Mouse (Mus musculus) heart, embryonic 13.5 days (tissue): ENCODE data around the gene Tmem102. TPM values are rescaled to one million over a fixed set of nuclear protein-coding genes. Genes with fewer than 3 reads are reported as not detected.

ENCODE experiments used
- ATAC-seq: fragments of 200-750 bp; cut with Nextera tagmentation; 2 replicates; pipeline ENCODE4 v1.8.0; 2017; ENCODE audit warnings: moderate TSS enrichment; ENCODE audit not compliant: insufficient number of reproducible peaks, low FRiP score, low TSS enrichment; ENCODE audit errors: extremely low read depth
- H3K27ac ChIP-seq: fragments of 300-500 bp; sonication (generic); replicated peaks from 2 replicates; pipeline ENCODE4 v1.5.1; 2015; ENCODE audit warnings: moderate library complexity, mild to moderate bottlenecking, inconsistent platforms
- H3K27me3 ChIP-seq: fragments of 300-500 bp; sonication (generic); replicated peaks from 2 replicates; pipeline ENCODE4 v1.6.1; 2015; ENCODE audit warnings: mild to moderate bottlenecking, inconsistent platforms
- H3K36me3 ChIP-seq: fragments of 300-500 bp; sonication (generic); 2 replicates; pipeline ENCODE4 v1.6.1; 2015; ENCODE audit warnings: mild to moderate bottlenecking, inconsistent platforms
- H3K4me1 ChIP-seq: fragments of 300-500 bp; sonication (generic); 2 replicates; pipeline ENCODE4 v1.6.1; 2015; ENCODE audit warnings: inconsistent platforms
- H3K4me2 ChIP-seq: fragments of 300-500 bp; sonication (generic); 2 replicates; pipeline ENCODE4 v1.6.1; 2015; ENCODE audit warnings: inconsistent platforms, mild to moderate bottlenecking, moderate library complexity
- H3K4me3 ChIP-seq: fragments of 300-500 bp; sonication (generic); 2 replicates; pipeline ENCODE4 v1.5.1; 2015; ENCODE audit warnings: moderate library complexity, mild to moderate bottlenecking, inconsistent platforms
- H3K9ac ChIP-seq: fragments of 300-500 bp; sonication (generic); 2 replicates; pipeline ENCODE4 v1.6.1; 2015; ENCODE audit warnings: inconsistent platforms, mild to moderate bottlenecking, moderate library complexity
- H3K9me3 ChIP-seq: fragments of 300-500 bp; sonication (generic); 2 replicates; pipeline ENCODE4 v1.6.1; 2016; ENCODE audit warnings: inconsistent platforms
- WGBS: fragments of 180-500 bp; shearing (Covaris S2); methylation state at CpG from one replicate; pipeline ENCODE4 v1.1.7; 2015; ENCODE audit warnings: mixed read lengths; 5-methylcytosine and 5-hydroxymethylcytosine counted together
- polyA plus RNA-seq: library from polyadenylated mRNA; unstranded; fragments of >200 nt; fragmentation: Nextera tagmentation; extraction: Ambion mirVana; gene quantifications from 2 replicates; pipeline ENCODE4 v1.2.1, GENCODE M21; 2015

Tmem102 gene
- polyA plus RNA-seq, 1 experiment from 2014 or later = 1.8 TPM

- peaks cover 15% of the 10 kb centered on the region; the same call in 1 of the 2 replicates for H3K36me3 ChIP-seq
- no peaks in the 10 kb centered on the region for H3K9me3 ChIP-seq
- H3K9ac ChIP-seq = peak overlapping the region; percentile 97
- H3K27ac ChIP-seq = peak overlapping the region; percentile 87
- peak overlapping the region; percentile 69 for H3K4me2 ChIP-seq
- whole genome bisulfite sequencing = 46% methylated on average over 13 of the region's 13 CpGs
- no peaks in the 10 kb centered on the region for H3K27me3 ChIP-seq
- H3K4me1 ChIP-seq = peaks cover 37% of the 10 kb centered on the region
- peak overlapping the region; percentile 72 for H3K4me3 ChIP-seq
- no peak; the same call in 1 of the 2 replicates for ATAC-seq
These were observed 38.4 kb downstream of the Tmem102 start for GRCm38 (mm10) chr11:69766872-69767624.

DNA sequence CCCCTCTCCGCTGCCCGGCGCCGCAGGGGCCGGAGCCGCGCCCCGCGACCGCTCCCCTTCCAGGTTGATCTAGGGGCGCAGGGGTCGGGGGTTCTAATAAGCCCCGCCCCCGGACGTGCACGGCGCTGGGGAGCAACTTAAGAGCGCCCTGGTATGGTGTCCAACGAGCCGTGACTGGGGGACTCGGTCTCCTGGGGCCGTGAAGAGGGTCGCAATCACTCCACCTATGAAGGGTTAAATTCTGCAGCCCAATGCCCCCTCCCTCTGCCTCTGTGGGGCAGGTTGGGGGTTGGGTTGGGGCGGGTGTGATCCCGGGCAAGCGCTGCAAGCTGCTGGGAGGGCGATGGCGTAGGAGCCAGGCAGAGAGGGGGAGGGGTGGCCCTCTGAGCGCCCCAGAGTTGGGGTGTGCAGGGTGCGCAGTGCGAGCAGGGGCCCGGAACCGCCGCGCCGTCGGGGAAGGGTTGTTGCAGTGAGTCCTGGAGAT is 39.3 kb downstream of the Tmem102 start:
- Histone ChIP-seq H3K4me1 (peaks cover 37% of the 10 kb centered on the region), H3K4me2 (peak overlapping the region; percentile 69), H3K36me3 (peaks cover 13% of the 10 kb centered on the region; the same call in 1 of the 2 replicates), H3K27me3 (no peaks in the 10 kb centered on the region), H3K9ac (peak overlapping the region; percentile 97), H3K9me3 (no peaks in the 10 kb centered on the region), H3K27ac (peak overlapping the region; percentile 87), H3K4me3 (peak overlapping the region; percentile 72)
- peak; percentile 72 for ATAC-seq
- under 1% methylated on average over 32 of the region's 37 CpGs for WGBS

DNA sequence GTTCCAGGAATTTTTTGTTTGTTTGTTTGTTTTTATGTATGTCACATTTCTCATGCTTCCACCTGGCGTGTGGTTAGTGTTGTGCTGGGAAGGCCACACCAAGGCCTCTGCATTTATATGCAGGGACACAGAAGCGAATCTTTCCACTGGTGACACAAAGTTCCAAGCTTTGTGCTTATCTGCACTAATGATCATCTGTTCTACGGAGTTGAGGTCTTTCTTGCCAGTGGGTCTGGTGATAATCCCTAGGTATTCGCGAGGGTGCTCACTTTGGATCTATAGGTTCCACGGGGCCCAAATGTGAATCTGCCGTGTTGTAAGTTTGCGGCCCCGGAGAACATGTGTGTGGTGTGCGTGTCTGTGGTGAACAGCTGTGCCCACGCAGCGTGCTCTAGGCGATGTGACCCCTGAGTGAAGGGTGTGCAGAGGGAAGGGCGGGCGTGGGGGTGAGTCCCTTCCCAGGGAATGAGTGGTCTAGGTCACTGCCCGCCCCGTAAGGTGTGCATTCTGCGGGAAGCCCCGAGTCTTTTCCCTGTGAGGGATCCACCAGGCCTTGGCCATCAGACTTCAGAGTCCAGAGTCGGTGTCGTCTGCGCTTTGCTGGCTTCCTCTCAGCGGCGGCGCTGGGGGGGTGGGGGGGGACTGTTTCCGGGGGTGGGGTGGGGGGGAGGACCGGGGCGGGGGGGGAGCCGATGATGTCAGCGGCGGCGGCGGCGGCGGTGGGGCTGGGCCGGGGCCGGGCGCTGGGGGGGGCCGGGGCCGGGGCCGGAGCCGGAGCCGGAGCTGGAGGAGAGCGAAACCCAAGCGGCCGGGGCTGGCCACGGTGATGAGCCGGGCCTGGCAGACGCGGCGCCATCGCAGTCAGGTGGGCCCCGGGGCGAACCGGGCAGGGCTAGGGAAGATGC is 40.0 kb downstream of the Tmem102 start, which contains the start of gene Zbtb4:
TSS of gene Zbtb4 (plus strand) at position 692 of the 905 bp plus-strand sequence.
- Histone ChIP-seq H3K4me1 (peaks cover 39% of the 10 kb centered on the region), H3K4me2 (peak within 1 kb of the TSS; percentile 69), H3K27ac (peak within 1 kb of the TSS; percentile 87), H3K27me3 (no peaks in the 10 kb centered on the region), H3K4me3 (peak within 1 kb of the TSS; percentile 72), H3K9me3 (no peaks in the 10 kb centered on the region), H3K9ac (peak within 1 kb of the TSS; percentile 97), H3K36me3 (peaks cover 6% of the 10 kb centered on the region; the same call in 1 of the 2 replicates)
- 21% methylated on average over 34 of the region's 55 CpGs for WGBS
- peak; percentile 62 for ATAC-seq

- H3K9me3 ChIP-seq = no peaks in the 10 kb centered on the region
- no peak for ATAC-seq
- no peaks in the 10 kb centered on the region for H3K27me3 ChIP-seq
- 65% methylated on average over 7 of the region's 7 CpGs for WGBS
- no peak overlapping the region for H3K4me3 ChIP-seq
- no peak overlapping the region for H3K27ac ChIP-seq
- H3K4me1 ChIP-seq = peaks cover 37% of the 10 kb centered on the region
- no peak overlapping the region for H3K9ac ChIP-seq
- H3K4me2 ChIP-seq = no peak overlapping the region
- H3K36me3 ChIP-seq = no peaks in the 10 kb centered on the region
These were observed 41.9 kb downstream of the Tmem102 start for GRCm38 (mm10) chr11:69763551-69763950.

- 48% methylated on average over 1 of the region's 1 CpGs for WGBS
- 0 out of 2 replicates have a peak within 1 kb of the TSS, but pooled peaks have one; percentile 8 for H3K27ac ChIP-seq
- no peak for ATAC-seq
- H3K9me3 ChIP-seq = no peaks in the 10 kb centered on the region
- peaks cover 29% of the 10 kb centered on the region for H3K4me1 ChIP-seq
- no peaks in the 10 kb centered on the region for H3K36me3 ChIP-seq
- H3K4me2 ChIP-seq = no peak within 1 kb of the TSS
- H3K27me3 ChIP-seq = no peaks in the 10 kb centered on the region
- H3K4me3 ChIP-seq = no peak within 1 kb of the TSS
- H3K9ac ChIP-seq = no peak within 1 kb of the TSS
These were observed 43.6 kb downstream of the Tmem102 start, which contains the start of gene Slc35g3 for GRCm38 (mm10) chr11:69761868-69762267. Gene Slc35g3, minus strand, starts transcription at chr11:69761968.

GRCm38 (mm10) chr11:69760901-69761200 is 44.6 kb downstream of the Tmem102 start:
- H3K9me3 ChIP-seq = no peaks in the 10 kb centered on the region
- WGBS = 88% methylated on average over 7 of the region's 7 CpGs
- H3K4me2 ChIP-seq = no peak overlapping the region
- H3K4me1 ChIP-seq = peaks cover 34% of the 10 kb centered on the region
- 0 out of 2 replicates have a peak overlapping the region, but pooled peaks have one; percentile 8 for H3K27ac ChIP-seq
- H3K36me3 ChIP-seq = no peaks in the 10 kb centered on the region
- H3K27me3 ChIP-seq = no peaks in the 10 kb centered on the region
- H3K4me3 ChIP-seq = no peak overlapping the region
- no peak overlapping the region for H3K9ac ChIP-seq
- no peak for ATAC-seq

- Histone ChIP-seq H3K4me3 (peak overlapping the region; percentile 69; the same call in 1 of the 2 replicates), H3K27ac (peak overlapping the region; percentile 99), H3K27me3 (no peaks in the 10 kb centered on the region), H3K36me3 (peaks cover 3% of the 10 kb centered on the region; the same call in 1 of the 2 replicates), H3K4me2 (peak overlapping the region; percentile 75), H3K4me1 (peaks cover 37% of the 10 kb centered on the region), H3K9ac (peak overlapping the region; percentile 95), H3K9me3 (no peaks in the 10 kb centered on the region)
- 80% methylated on average over 14 of the region's 14 CpGs for WGBS
- ATAC-seq = no peak
These were observed 45.1 kb downstream of the Tmem102 start for GRCm38 (mm10) chr11:69760160-69760900.

DNA sequence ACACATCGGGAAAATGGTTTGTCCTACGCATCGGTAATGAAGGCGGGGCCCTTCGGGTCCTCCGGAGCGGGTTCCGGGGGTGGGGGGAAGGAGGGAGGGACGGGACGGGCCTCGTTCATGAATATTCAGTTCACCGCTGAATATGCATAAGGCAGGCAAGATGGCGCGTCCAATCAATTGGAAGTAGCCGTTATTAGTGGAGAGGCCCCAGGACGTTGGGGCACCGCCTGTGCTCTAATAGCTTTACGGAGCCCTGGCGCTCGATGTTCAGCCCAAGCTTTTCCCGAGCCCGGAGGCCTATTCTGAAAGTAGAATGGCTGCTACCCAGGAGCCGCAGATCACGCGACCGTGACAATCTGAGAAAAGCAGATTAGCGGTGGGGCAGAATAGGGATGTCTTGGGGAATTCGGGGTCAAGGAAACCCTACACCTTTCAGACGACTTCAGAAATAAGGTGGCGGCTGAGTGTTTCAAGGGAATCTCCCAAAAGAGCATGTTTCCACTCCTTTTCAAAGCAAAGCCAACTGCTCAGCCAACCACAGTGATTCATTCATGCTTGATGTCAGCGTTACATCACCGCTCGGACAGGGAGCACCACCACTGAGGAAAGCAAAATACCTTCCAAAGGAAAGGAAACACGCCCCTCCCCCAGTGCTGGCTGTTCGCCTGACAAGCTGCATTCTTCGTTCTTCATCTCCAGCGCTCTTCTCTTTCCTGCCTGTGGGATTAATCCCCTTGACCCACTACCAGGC is 46.3 kb downstream of the Tmem102 start:
- Histone ChIP-seq H3K27ac (peak overlapping the region; percentile 99), H3K9ac (peak overlapping the region; percentile 95), H3K27me3 (no peaks in the 10 kb centered on the region), H3K4me3 (peak overlapping the region; percentile 69), H3K4me2 (peak overlapping the region; percentile 75), H3K9me3 (no peaks in the 10 kb centered on the region), H3K4me1 (peaks cover 43% of the 10 kb centered on the region), H3K36me3 (peaks cover 3% of the 10 kb centered on the region; the same call in 1 of the 2 replicates)
- peak; percentile 81 for ATAC-seq
- WGBS = under 1% methylated on average over 37 of the region's 37 CpGs

DNA sequence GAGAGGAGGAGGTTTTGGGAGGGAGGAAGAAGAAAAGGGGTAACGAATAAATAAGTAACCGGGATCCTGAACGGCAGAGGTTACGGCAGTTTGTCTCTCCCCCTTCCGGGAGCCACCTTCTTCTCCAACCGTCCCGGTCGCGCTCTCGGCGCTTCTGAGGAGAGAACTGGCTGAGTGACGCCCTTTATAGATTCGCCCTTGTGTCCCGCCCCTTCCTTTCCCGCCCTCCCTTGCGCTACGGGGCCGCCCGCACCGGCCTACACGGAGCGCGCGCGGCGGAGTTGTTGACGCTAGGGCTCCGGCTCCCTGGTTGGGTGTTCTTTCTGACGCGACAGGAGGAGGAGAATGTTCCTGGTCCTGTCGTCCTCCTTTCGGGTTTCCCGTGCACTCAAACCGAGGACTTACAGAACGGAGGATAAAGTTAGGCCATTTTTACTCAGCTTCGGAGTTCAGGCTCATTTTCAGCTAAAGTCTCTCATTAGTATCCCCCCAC is 46.9 kb downstream of the Tmem102 start, which contains the start of gene Polr2a:
TSS of gene Polr2a (minus strand) at position 160 of the 493 bp plus-strand sequence.
- under 1% methylated on average over 36 of the region's 36 CpGs for WGBS
- peak; percentile 92 for ATAC-seq
- Histone ChIP-seq H3K27me3 (no peaks in the 10 kb centered on the region), H3K36me3 (peaks cover 3% of the 10 kb centered on the region; the same call in 1 of the 2 replicates), H3K27ac (peak within 1 kb of the TSS; percentile 99), H3K4me3 (peak within 1 kb of the TSS; percentile 69), H3K4me2 (peak within 1 kb of the TSS; percentile 75), H3K9ac (peak within 1 kb of the TSS; percentile 95), H3K9me3 (no peaks in the 10 kb centered on the region), H3K4me1 (peaks cover 47% of the 10 kb centered on the region)

GRCm38 (mm10) chr11:69758090-69758456 is 47.4 kb downstream of the Tmem102 start:
- H3K4me1 ChIP-seq = peaks cover 50% of the 10 kb centered on the region
- no peaks in the 10 kb centered on the region for H3K9me3 ChIP-seq
- H3K27me3 ChIP-seq = no peaks in the 10 kb centered on the region
- WGBS = under 1% methylated on average over 26 of the region's 26 CpGs
- ATAC-seq = peak; percentile 76
- H3K4me2 ChIP-seq = peak overlapping the region; percentile 75
- peak overlapping the region; percentile 95 for H3K9ac ChIP-seq
- peak overlapping the region; percentile 69 for H3K4me3 ChIP-seq
- peak overlapping the region; percentile 99 for H3K27ac ChIP-seq
- H3K36me3 ChIP-seq = peaks cover 3% of the 10 kb centered on the region; the same call in 1 of the 2 replicates
